11 mouse cellular contexts compared by ENCODE assay signal in genomic region chr1:91931196-91931595, GRCm38 (mm10).
"Had no signal": no experiment of that assay in that cellular context is flagged by ENCODE, and none has a peak within 500 bp of the region (broad histone marks: within the 10 kb centered on the region; RNA-seq: fewer than 3 reads in every experiment).

No protein-coding gene starts in this region.

- DNase-seq: lung, adult 18-20 months; lung, postnatal 4 days; retina, postnatal 1 day; right cerebral cortex, postnatal 4 days; thymus, postnatal 36 days had no signal

- H3K9me3 ChIP-seq: limb, embryonic 13.5 days; megakaryocyte, embryonic 14.5 days; midbrain, embryonic 12.5 days; neural tube, embryonic 13.5 days; stomach, embryonic 15.5 days had no signal

- H3K27ac ChIP-seq: limb, embryonic 13.5 days; liver, embryonic 14.5 days; midbrain, embryonic 12.5 days; neural tube, embryonic 13.5 days; stomach, embryonic 15.5 days had no signal

- H3K27me3 ChIP-seq: limb, embryonic 13.5 days; midbrain, embryonic 12.5 days; neural tube, embryonic 13.5 days; stomach, embryonic 15.5 days had no signal

- H3K4me1 ChIP-seq: megakaryocyte, embryonic 14.5 days; midbrain, embryonic 12.5 days; neural tube, embryonic 13.5 days; stomach, embryonic 15.5 days had no signal

- H3K4me3 ChIP-seq: limb, embryonic 13.5 days; megakaryocyte, embryonic 14.5 days; midbrain, embryonic 12.5 days; neural tube, embryonic 13.5 days; stomach, embryonic 15.5 days had no signal
